In the genomic region with DNA sequence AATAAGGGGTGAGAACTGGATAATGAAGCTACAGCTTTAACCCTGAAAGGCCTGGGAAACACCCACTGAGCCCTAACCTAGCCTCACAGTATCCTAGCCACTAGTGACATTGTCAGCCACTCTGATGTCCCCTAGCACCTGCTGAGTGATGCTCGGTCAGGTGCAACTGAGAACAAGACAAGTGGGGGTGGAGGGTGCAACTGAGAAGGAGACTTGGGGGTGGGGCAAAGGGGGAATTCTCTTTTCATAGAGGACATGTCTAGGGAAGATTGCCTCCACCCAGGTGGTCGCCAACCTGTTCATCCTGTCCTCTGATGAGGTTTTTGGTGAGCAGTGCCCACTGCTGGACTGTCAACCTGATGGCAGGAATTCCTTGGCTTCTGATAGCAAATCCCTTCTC, we compare ENCODE assay signal across 11 mouse cellular contexts. TPM values are rescaled to one million over a fixed set of nuclear protein-coding genes. Genes with fewer than 3 reads are reported as not detected.
A peak's percentile ranks its signal among the peaks of the same experiment; 100 is the strongest.
DNase-seq lines count a peak whose midpoint lies in the region; ATAC-seq lines count a peak whose summit lies in the region.
"Had no signal": no experiment of that assay in that cellular context is flagged by ENCODE, and none has a peak within 500 bp of the region (broad histone marks: within the 10 kb centered on the region; RNA-seq: fewer than 3 reads in every experiment).

No protein-coding gene starts in this region.

- H3K4me2 ChIP-seq in embryonic facial prominence, embryonic 11.5 days (ENCODE audit: low read depth, low read length) = no peak overlapping the region
- H3K4me2 ChIP-seq in hindbrain, embryonic 16.5 days (ENCODE audit: low read length) = peak overlapping the region; percentile 94
- H3K4me2 ChIP-seq in neural tube, embryonic 15.5 days = peak overlapping the region; percentile 98

- peak overlapping the region; percentile 50; the same call in 1 of the 2 replicates for H3K4me3 ChIP-seq in embryonic facial prominence, embryonic 11.5 days (ENCODE audit: low read depth, low read length)
- peak overlapping the region; percentile 76 for H3K4me3 ChIP-seq in hindbrain, embryonic 16.5 days (ENCODE audit: low read length)
- peak overlapping the region; percentile 71 for H3K4me3 ChIP-seq in neural tube, embryonic 15.5 days (replicated peaks)

- H3K4me1 ChIP-seq in embryonic facial prominence, embryonic 11.5 days (ENCODE audit: control insufficient read depth, insufficient read depth, low read length) = peaks cover 10% of the 10 kb centered on the region
- peaks cover 27% of the 10 kb centered on the region for H3K4me1 ChIP-seq in hindbrain, embryonic 16.5 days (ENCODE audit: control insufficient read depth, insufficient read depth, low read depth, low read length)
- H3K4me1 ChIP-seq in neural tube, embryonic 15.5 days = peaks cover 45% of the 10 kb centered on the region

- H3K9me3 ChIP-seq in embryonic facial prominence, embryonic 11.5 days (replicated peaks; ENCODE audit: control insufficient read depth, low read length) = no peaks in the 10 kb centered on the region
- no peaks in the 10 kb centered on the region for H3K9me3 ChIP-seq in hindbrain, embryonic 16.5 days (ENCODE audit: control insufficient read depth, low read length)
- no peaks in the 10 kb centered on the region for H3K9me3 ChIP-seq in neural tube, embryonic 15.5 days (replicated peaks)
- H3K9me3 ChIP-seq: liver, embryonic 13.5 days had no signal

- no peak overlapping the region for H3K27ac ChIP-seq in embryonic facial prominence, embryonic 11.5 days (replicated peaks; ENCODE audit: low read depth, low read length)
- H3K27ac ChIP-seq in hindbrain, embryonic 16.5 days (ENCODE audit: low read depth, low read length) = no peak overlapping the region
- H3K27ac ChIP-seq in neural tube, embryonic 15.5 days (replicated peaks) = 0 out of 2 replicates have a peak overlapping the region, but pooled peaks have one; percentile 67
- H3K27ac ChIP-seq: liver, embryonic 13.5 days had no signal

- WGBS in embryonic facial prominence, embryonic 11.5 days = 35% methylated on average over 2 of the region's 2 CpGs
- 24% methylated on average over 2 of the region's 2 CpGs for WGBS in hindbrain, embryonic 16.5 days
- 23% methylated on average over 2 of the region's 2 CpGs for WGBS in neural tube, embryonic 15.5 days

- intact Hi-C loops in left cerebral cortex, postnatal 4 days (cut with DNase I) = loop anchor here (10.0 kb wide), 1 partner anchor 539 kb away; no protein-coding TSS in a partner anchor

- DNase-seq in left cerebral cortex, postnatal 4 days = peak; percentile 59
- DNase-seq in left cerebral cortex, adult 9 months (ENCODE audit: low spot score in 2 of 2) = no peak
- no peak for DNase-seq in embryonic facial prominence, embryonic 11.5 days (ENCODE audit: low spot score)
- DNase-seq in embryo, embryonic 9.5 days (ENCODE audit: extremely low spot score) = no peak
- no peak for DNase-seq in kidney, postnatal 14 days
- DNase-seq: liver, embryonic 13.5 days had no signal

- no peak for ATAC-seq in embryonic facial prominence, embryonic 11.5 days (replicated peaks; ENCODE audit: insufficient number of reproducible peaks, low FRiP score, low TSS enrichment, low read depth)
- no peak for ATAC-seq in hindbrain, embryonic 16.5 days
- ATAC-seq in neural tube, embryonic 15.5 days (ENCODE audit: low FRiP score) = no peak
- no peak for ATAC-seq in monocyte, adult 5-6 weeks (replicated peaks; ENCODE audit: insufficient number of reproducible peaks, low FRiP score, low TSS enrichment, poor library complexity, severe bottlenecking)

- peaks cover 45% of the 10 kb centered on the region for H3K27me3 ChIP-seq in embryonic facial prominence, embryonic 11.5 days (ENCODE audit: control insufficient read depth, insufficient read depth, low read length)
- peaks cover 17% of the 10 kb centered on the region for H3K27me3 ChIP-seq in hindbrain, embryonic 16.5 days (replicated peaks; ENCODE audit: control insufficient read depth, insufficient read depth, low read length)
- H3K27me3 ChIP-seq in neural tube, embryonic 15.5 days (replicated peaks) = peaks cover 48% of the 10 kb centered on the region

- H3K36me3 ChIP-seq in embryonic facial prominence, embryonic 11.5 days (replicated peaks; ENCODE audit: control insufficient read depth, insufficient read depth, low read depth, low read length) = no peaks in the 10 kb centered on the region
- no peaks in the 10 kb centered on the region for H3K36me3 ChIP-seq in hindbrain, embryonic 16.5 days (ENCODE audit: control insufficient read depth, insufficient read depth, low read length)
- no peaks in the 10 kb centered on the region for H3K36me3 ChIP-seq in neural tube, embryonic 15.5 days
- H3K36me3 ChIP-seq: liver, embryonic 13.5 days had no signal

- no peak overlapping the region for H3K9ac ChIP-seq in embryonic facial prominence, embryonic 11.5 days (replicated peaks; ENCODE audit: low read length)
- no peak overlapping the region for H3K9ac ChIP-seq in hindbrain, embryonic 16.5 days (ENCODE audit: low read depth, low read length)
- H3K9ac ChIP-seq in neural tube, embryonic 15.5 days (replicated peaks) = peak overlapping the region; percentile 41
- H3K9ac ChIP-seq: liver, embryonic 13.5 days had no signal

RNA-seq across cellular contexts. Expression of gene Cbln1, which starts 1.5 kb away (rescaled TPM):
- total RNA-seq in left cerebral cortex, postnatal 4 days (2021) = 10 to 100 TPM; 33.3 to 39.1 TPM
- 2.8 and 4.2 TPM in 2 replicates for polyA plus RNA-seq in embryonic facial prominence, embryonic 11.5 days (2014; fragmentation: Nextera tagmentation; extraction: Ambion mirVana)
- polyA plus RNA-seq in hindbrain, embryonic 16.5 days (2015; fragmentation: Nextera tagmentation; extraction: Ambion mirVana) = 30.4 and 34.9 TPM in 2 replicates
- polyA plus RNA-seq in neural tube, embryonic 15.5 days (2015; fragmentation: Nextera tagmentation; extraction: Ambion mirVana) = 20.2 and 25.5 TPM in 2 replicates
- total RNA-seq in monocyte, adult 5-6 weeks (2017) = not detected in 3 replicates
- total RNA-seq: CH12.LX; hematopoietic stem cell, adult 5-6 weeks had no signal
